Mouse (Mus musculus): ENCODE measurements at regions not wholly inside any gene's neighbourhood (a gene's known extent, or its start where the extent isn't known, plus 50 kb on each side); places are given as distances from the start of the nearest gene placed in this dataset.

DNA sequence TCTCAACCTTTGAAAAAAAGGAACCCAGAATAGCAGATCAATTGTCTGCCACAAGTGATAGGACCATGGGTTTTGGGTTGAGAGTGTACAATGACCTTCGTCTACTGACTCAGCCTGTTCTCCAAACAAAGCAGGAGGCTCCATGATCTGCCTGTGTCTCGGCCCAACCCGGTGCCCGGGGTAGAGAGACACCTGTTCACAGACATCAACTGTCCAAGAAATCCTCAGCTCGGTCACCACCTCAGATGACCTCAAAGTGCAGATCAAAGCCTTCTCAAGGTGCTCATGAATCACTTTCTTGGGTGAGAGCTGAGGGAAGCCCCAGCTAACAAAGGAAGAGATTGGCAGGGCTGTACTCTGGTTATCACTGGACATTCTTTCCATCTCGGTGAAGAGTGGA is 108.1 kb upstream of the Ctnnb1 start:
- 87% methylated on average over 6 of the region's 6 CpGs for WGBS
- H3K4me1 ChIP-seq (ENCODE audit: control insufficient read depth, insufficient read depth, low read length), result no peaks in the 10 kb centered on the region
- no peak overlapping the region for H3K27ac ChIP-seq (ENCODE audit: low read length)
- H3K36me3 ChIP-seq (ENCODE audit: control insufficient read depth, insufficient read depth, low read length), result no peaks in the 10 kb centered on the region
- H3K9me3 ChIP-seq (replicated peaks; ENCODE audit: control insufficient read depth, low read length, poor library complexity, severe bottlenecking), result no peaks in the 10 kb centered on the region
- H3K4me3 ChIP-seq (ENCODE audit: low read depth, low read length), result no peak overlapping the region
- H3K4me2 ChIP-seq (ENCODE audit: low read length), result no peak overlapping the region
- H3K27me3 ChIP-seq (ENCODE audit: control insufficient read depth, insufficient read depth, low read depth, low read length), result no peaks in the 10 kb centered on the region
- no peak overlapping the region for H3K9ac ChIP-seq (ENCODE audit: low read depth, low read length)
- no peak for ATAC-seq

- Histone ChIP-seq H3K4me3 (ENCODE audit: low read depth, low read length) (no peak overlapping the region), H3K27ac (ENCODE audit: low read length) (no peak overlapping the region), H3K9me3 (replicated peaks; ENCODE audit: control insufficient read depth, low read length, poor library complexity, severe bottlenecking) (no peaks in the 10 kb centered on the region), H3K36me3 (ENCODE audit: control insufficient read depth, insufficient read depth, low read length) (no peaks in the 10 kb centered on the region), H3K4me1 (ENCODE audit: control insufficient read depth, insufficient read depth, low read length) (no peaks in the 10 kb centered on the region), H3K9ac (ENCODE audit: low read depth, low read length) (no peak overlapping the region), H3K4me2 (ENCODE audit: low read length) (no peak overlapping the region), H3K27me3 (ENCODE audit: control insufficient read depth, insufficient read depth, low read depth, low read length) (no peaks in the 10 kb centered on the region)
- 62% methylated on average over 6 of the region's 6 CpGs for WGBS
- no peak for ATAC-seq
Observed at GRCm38 (mm10) chr9:120823397-120823796, 105.6 kb upstream of the Ctnnb1 start.

DNA sequence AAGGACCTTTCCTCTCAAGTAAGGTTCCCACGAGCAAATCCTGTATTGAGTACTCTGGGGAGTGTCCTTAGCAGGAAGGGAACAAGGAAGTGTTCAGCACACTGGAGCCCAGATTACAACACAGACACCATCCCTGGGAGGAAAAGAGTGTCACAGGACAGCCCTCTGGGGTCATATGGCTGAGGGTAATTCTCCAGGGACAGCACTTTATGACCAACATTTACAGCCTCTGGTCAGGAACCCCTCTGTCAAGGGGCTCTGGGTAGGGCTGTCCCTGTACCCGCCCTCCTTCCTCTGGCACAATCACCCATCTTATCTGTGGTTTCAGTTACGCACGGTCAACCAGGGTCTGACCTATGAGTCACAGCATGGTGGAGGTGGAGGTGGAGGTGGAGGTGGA is 102.8 kb upstream of the Ctnnb1 start:
- no peaks in the 10 kb centered on the region for H3K36me3 ChIP-seq (ENCODE audit: control insufficient read depth, insufficient read depth, low read length)

DNA sequence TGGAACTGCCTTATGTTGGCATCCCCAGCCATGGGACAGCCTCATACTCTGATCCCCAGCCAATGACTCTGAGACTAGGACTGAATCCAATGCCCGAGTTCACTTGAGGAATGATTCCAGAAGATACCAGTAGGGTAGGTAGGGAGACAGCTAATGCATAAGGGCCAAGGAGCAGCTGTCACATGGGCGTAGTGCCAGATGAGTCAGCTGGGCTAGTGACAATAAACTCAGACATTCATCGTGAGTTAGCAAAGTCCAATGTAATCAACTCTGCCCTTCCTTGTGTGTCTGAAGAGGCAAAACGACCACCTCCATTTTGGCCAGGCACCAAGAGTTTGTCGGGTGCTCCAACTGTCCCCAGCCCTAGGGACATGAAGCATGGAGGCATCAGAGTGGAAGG is 98.5 kb upstream of the Ctnnb1 start:
- no peak for ATAC-seq
- no peak overlapping the region for H3K27ac ChIP-seq (ENCODE audit: low read length)
- H3K27me3 ChIP-seq (ENCODE audit: control insufficient read depth, insufficient read depth, low read depth, low read length), result no peaks in the 10 kb centered on the region
- 66% methylated on average over 5 of the region's 5 CpGs for WGBS
- no peak overlapping the region for H3K4me3 ChIP-seq (ENCODE audit: low read depth, low read length)
- no peaks in the 10 kb centered on the region for H3K9me3 ChIP-seq (replicated peaks; ENCODE audit: control insufficient read depth, low read length, poor library complexity, severe bottlenecking)
- H3K9ac ChIP-seq (ENCODE audit: low read depth, low read length), result no peak overlapping the region
- H3K4me2 ChIP-seq (ENCODE audit: low read length), result no peak overlapping the region
- H3K4me1 ChIP-seq (ENCODE audit: control insufficient read depth, insufficient read depth, low read length), result no peaks in the 10 kb centered on the region
- no peaks in the 10 kb centered on the region for H3K36me3 ChIP-seq (ENCODE audit: control insufficient read depth, insufficient read depth, low read length)

More for the DNA sequence above, 102.8 kb upstream of the Ctnnb1 start:
- no peaks in the 10 kb centered on the region for H3K4me1 ChIP-seq (ENCODE audit: control insufficient read depth, insufficient read depth, low read length)
- H3K9me3 ChIP-seq (replicated peaks; ENCODE audit: control insufficient read depth, low read length, poor library complexity, severe bottlenecking), result no peaks in the 10 kb centered on the region
- WGBS, result 78% methylated on average over 4 of the region's 4 CpGs
- no peak overlapping the region for H3K4me2 ChIP-seq (ENCODE audit: low read length)
- H3K4me3 ChIP-seq (ENCODE audit: low read depth, low read length), result no peak overlapping the region
- no peak overlapping the region for H3K27ac ChIP-seq (ENCODE audit: low read length)
- ATAC-seq, result no peak
- no peak overlapping the region for H3K9ac ChIP-seq (ENCODE audit: low read depth, low read length)
- H3K27me3 ChIP-seq (ENCODE audit: control insufficient read depth, insufficient read depth, low read depth, low read length), result no peaks in the 10 kb centered on the region

DNA sequence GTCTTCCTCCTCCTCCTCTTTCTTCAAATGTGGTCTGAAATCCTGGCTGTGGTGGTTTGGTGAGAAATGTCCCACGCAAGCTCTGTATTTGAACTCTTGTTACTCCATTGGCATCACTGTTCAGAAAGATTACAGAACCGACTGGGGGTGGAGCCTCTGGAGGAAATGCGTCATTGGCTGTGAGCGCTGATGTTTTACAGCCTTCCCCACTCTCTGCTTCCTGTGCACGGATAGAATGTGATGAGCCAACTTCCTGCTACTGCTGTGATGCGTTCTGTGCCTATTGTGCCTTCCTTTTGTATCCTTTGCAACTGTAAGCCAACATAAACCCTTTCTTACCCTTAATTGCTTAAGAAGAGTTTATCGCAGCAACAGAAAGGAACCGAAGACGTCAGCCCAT is 94.8 kb upstream of the Ctnnb1 start:
- H3K4me3 ChIP-seq (ENCODE audit: low read depth, low read length), result no peak overlapping the region
- H3K27me3 ChIP-seq (ENCODE audit: control insufficient read depth, insufficient read depth, low read depth, low read length), result no peaks in the 10 kb centered on the region
- 90% methylated on average over 9 of the region's 9 CpGs for WGBS
- no peak overlapping the region for H3K9ac ChIP-seq (ENCODE audit: low read depth, low read length)
- no peaks in the 10 kb centered on the region for H3K4me1 ChIP-seq (ENCODE audit: control insufficient read depth, insufficient read depth, low read length)
- no peak overlapping the region for H3K27ac ChIP-seq (ENCODE audit: low read length)
- no peaks in the 10 kb centered on the region for H3K9me3 ChIP-seq (replicated peaks; ENCODE audit: control insufficient read depth, low read length, poor library complexity, severe bottlenecking)
- ATAC-seq, result no peak
- no peaks in the 10 kb centered on the region for H3K36me3 ChIP-seq (ENCODE audit: control insufficient read depth, insufficient read depth, low read length)
- no peak overlapping the region for H3K4me2 ChIP-seq (ENCODE audit: low read length)

- Histone ChIP-seq H3K4me3 (ENCODE audit: low read depth, low read length) (no peak overlapping the region), H3K4me1 (ENCODE audit: control insufficient read depth, insufficient read depth, low read length) (no peaks in the 10 kb centered on the region), H3K27ac (ENCODE audit: low read length) (no peak overlapping the region), H3K9me3 (replicated peaks; ENCODE audit: control insufficient read depth, low read length, poor library complexity, severe bottlenecking) (no peaks in the 10 kb centered on the region), H3K4me2 (ENCODE audit: low read length) (no peak overlapping the region), H3K9ac (ENCODE audit: low read depth, low read length) (no peak overlapping the region), H3K36me3 (ENCODE audit: control insufficient read depth, insufficient read depth, low read length) (no peaks in the 10 kb centered on the region), H3K27me3 (ENCODE audit: control insufficient read depth, insufficient read depth, low read depth, low read length) (no peaks in the 10 kb centered on the region)
- ATAC-seq, result no peak
- 91% methylated on average over 4 of the region's 4 CpGs for WGBS
Observed at GRCm38 (mm10) chr9:120835621-120836020, 93.4 kb upstream of the Ctnnb1 start.

DNA sequence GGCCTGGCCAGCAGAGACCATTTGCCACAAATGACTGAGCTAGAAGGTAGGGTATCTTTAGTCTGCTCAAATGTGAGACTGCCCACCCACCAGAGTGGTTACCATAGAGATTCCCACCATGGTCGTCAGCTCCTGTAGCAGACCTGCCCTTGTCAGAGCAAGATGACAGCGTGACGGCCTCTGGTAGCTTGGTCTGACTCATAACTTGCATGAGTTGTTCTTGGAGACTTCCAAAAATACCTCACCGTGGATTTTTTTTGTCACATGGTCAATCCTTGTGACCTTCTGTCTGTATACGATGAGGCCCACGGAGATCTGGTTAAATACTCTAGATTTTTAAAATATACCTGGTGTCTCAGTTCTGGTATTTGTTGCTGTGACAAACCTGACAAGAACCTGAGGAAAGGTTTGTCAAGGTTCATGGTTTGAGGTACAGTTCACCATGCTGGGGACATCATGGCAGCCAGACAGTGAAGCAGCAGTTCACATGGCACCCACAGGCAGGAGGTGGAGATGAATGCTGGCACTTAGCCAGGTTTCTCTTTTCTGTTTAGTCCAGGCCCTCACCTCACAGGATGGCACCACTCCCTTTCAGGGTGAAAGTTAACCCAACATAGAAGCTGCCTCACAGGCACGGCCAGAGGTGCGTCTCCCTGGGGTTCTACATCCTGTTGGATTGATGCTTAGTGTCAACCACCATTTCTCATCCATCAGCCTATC is 91.4 kb upstream of the Ctnnb1 start:
- no peak overlapping the region for H3K4me2 ChIP-seq (ENCODE audit: low read length)
- no peak overlapping the region for H3K9ac ChIP-seq (ENCODE audit: low read depth, low read length)
- no peaks in the 10 kb centered on the region for H3K4me1 ChIP-seq (ENCODE audit: control insufficient read depth, insufficient read depth, low read length)
- ATAC-seq, result no peak
- no peak overlapping the region for H3K27ac ChIP-seq (ENCODE audit: low read length)
- no peaks in the 10 kb centered on the region for H3K36me3 ChIP-seq (ENCODE audit: control insufficient read depth, insufficient read depth, low read length)
- no peak overlapping the region for H3K4me3 ChIP-seq (ENCODE audit: low read depth, low read length)
- no peaks in the 10 kb centered on the region for H3K27me3 ChIP-seq (ENCODE audit: control insufficient read depth, insufficient read depth, low read depth, low read length)
- 86% methylated on average over 8 of the region's 8 CpGs for WGBS
- H3K9me3 ChIP-seq (replicated peaks; ENCODE audit: control insufficient read depth, low read length, poor library complexity, severe bottlenecking), result 0 out of 2 replicates have a peak, but pooled peaks cover 3% of the 10 kb centered on the region

GRCm38 (mm10) chr9:120843753-120844152 is 85.3 kb upstream of the Ctnnb1 start:
- H3K9ac ChIP-seq (ENCODE audit: low read depth, low read length), result no peak overlapping the region
- 73% methylated on average over 8 of the region's 8 CpGs for WGBS
- no peak overlapping the region for H3K27ac ChIP-seq (ENCODE audit: low read length)
- no peak overlapping the region for H3K4me3 ChIP-seq (ENCODE audit: low read depth, low read length)
- H3K4me2 ChIP-seq (ENCODE audit: low read length), result no peak overlapping the region
- no peaks in the 10 kb centered on the region for H3K36me3 ChIP-seq (ENCODE audit: control insufficient read depth, insufficient read depth, low read length)
- no peaks in the 10 kb centered on the region for H3K4me1 ChIP-seq (ENCODE audit: control insufficient read depth, insufficient read depth, low read length)
- H3K9me3 ChIP-seq (replicated peaks; ENCODE audit: control insufficient read depth, low read length, poor library complexity, severe bottlenecking), result 0 out of 2 replicates have a peak, but pooled peaks cover 3% of the 10 kb centered on the region
- H3K27me3 ChIP-seq (ENCODE audit: control insufficient read depth, insufficient read depth, low read depth, low read length), result no peaks in the 10 kb centered on the region
- no peak for ATAC-seq

DNA sequence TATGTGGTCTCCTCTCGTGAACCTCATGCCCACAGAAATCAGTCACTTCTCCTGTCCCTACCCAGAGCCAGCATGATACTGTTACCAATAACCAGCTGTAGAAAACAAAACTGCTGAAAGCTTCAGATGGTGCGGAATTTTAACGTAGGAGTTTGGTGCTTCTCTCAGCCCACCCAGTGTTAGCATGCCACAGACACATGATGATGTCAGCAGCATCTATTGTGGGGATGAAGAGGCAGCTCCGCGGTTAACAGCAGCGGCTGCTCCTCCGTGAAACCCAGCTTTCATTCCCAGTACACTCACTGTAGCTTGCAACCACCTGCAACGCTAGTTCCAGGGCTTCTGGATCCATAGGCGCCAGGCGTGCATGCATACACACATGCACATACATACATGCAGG is 83.5 kb upstream of the Ctnnb1 start:
- WGBS, result 76% methylated on average over 10 of the region's 10 CpGs
- no peaks in the 10 kb centered on the region for H3K27me3 ChIP-seq (ENCODE audit: control insufficient read depth, insufficient read depth, low read depth, low read length)
- no peak overlapping the region for H3K4me2 ChIP-seq (ENCODE audit: low read length)
- no peak for ATAC-seq
- H3K36me3 ChIP-seq (ENCODE audit: control insufficient read depth, insufficient read depth, low read length), result no peaks in the 10 kb centered on the region
- H3K9me3 ChIP-seq (replicated peaks; ENCODE audit: control insufficient read depth, low read length, poor library complexity, severe bottlenecking), result 0 out of 2 replicates have a peak, but pooled peaks cover 3% of the 10 kb centered on the region
- no peak overlapping the region for H3K9ac ChIP-seq (ENCODE audit: low read depth, low read length)
- H3K27ac ChIP-seq (ENCODE audit: low read length), result no peak overlapping the region
- H3K4me3 ChIP-seq (ENCODE audit: low read depth, low read length), result no peak overlapping the region
- no peaks in the 10 kb centered on the region for H3K4me1 ChIP-seq (ENCODE audit: control insufficient read depth, insufficient read depth, low read length)
